Mouse (Mus musculus) CD4-positive, CD25-positive, alpha-beta regulatory T cell, adult 2 months (primary cell): ENCODE data around the gene Gm45062.

ENCODE experiments used
- DNase-seq: peaks from one replicate; pipeline ENCODE4 v3.0.0-alpha.2; 2012; ENCODE audit warnings: low read depth, low spot score

Gene Gm45062

GRCm38 (mm10) chr6:8368198-8368864 is 109.1 kb downstream of the Gm45062 start:
- DNase-seq = no peak

DNA sequence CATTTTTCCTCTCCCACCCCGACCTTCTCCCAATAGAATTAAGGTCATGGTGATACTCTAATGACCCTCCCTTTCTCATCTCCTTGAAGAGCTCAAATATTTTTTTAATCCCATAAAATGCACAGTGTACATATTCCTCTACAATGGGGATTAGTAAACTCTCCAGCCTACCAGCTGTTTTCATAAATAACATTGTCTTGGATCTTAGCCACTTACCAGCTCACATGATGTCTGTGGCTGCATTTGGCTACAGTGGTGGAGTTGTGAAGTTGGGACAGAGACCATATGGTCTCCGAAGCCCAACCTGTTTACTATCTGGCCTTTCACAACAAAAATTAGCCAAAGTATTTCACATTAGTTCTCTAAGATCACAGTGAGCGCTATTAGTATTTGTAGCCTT is 111.4 kb downstream of the Gm45062 start:
- no peak for DNase-seq

- no peak for DNase-seq
Observed at GRCm38 (mm10) chr6:8373051-8373450, 113.8 kb downstream of the Gm45062 start.

- DNase-seq = no peak
Observed at GRCm38 (mm10) chr6:8373851-8374250, 114.6 kb downstream of the Gm45062 start.

DNA sequence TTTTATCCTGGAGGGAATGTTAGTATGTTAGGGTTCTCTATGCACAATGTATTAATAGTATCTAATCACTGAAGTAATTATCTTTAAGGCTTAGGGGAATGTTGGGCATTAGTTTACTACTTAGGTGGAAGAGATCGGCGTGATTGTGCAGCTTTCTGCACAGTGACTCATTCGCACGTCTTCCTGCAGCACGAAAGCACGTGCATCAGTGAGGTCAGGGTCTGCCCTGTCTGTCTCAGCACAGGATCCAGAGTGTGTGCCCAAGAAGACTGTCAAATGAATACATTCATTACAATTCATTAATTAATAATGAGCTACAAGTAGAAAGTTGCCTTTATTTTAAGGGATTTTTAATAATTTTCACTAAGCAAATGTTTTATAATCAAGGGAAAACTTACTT is 115.0 kb downstream of the Gm45062 start:
- no peak for DNase-seq

GRCm38 (mm10) chr6:8374712-8375111 is 115.5 kb downstream of the Gm45062 start:
- no peak for DNase-seq

DNA sequence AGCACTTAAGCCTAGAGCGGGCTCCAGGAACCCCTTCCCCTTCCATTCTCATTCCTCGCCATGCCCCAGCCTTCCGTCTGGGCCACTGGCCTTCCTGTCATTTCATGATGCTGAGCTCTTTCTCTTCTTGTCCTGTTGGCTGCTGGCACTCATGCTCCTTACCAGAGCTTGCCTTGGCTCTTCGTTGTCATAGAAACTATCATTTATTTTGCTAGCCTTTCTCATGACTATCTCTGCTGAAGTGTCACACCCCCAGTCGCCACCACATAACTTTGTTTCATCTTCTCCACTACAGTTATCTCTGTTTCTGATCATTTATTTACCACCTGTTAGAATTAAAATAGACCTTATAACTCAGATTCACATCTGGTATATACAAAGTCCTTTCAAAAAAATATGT is 117.1 kb downstream of the Gm45062 start:
- peak; percentile 40 for DNase-seq

- DNase-seq = no peak
Observed at GRCm38 (mm10) chr6:8377667-8378066, 118.4 kb downstream of the Gm45062 start.

GRCm38 (mm10) chr6:8389307-8389706 is 130.1 kb downstream of the Gm45062 start:
- DNase-seq = no peak

DNA sequence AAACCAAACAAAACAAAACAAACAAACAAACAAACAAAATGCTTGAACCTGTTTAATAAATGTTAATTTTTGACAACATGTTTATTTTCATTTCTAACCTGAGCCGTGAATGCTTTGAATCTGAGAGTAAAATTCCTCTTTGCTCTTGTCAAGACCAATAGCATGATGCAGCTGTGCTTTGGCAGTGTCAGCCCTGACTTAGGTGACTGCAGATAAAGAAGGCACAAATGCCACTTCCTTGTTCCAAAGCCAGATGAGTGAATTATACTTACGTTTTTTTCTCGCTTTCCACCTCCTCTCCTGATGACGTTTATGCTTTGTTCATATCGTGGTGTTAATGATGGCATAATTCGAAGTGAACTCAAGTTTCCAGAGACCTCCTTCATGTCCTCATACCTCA is 131.0 kb downstream of the Gm45062 start:
- no peak for DNase-seq

DNA sequence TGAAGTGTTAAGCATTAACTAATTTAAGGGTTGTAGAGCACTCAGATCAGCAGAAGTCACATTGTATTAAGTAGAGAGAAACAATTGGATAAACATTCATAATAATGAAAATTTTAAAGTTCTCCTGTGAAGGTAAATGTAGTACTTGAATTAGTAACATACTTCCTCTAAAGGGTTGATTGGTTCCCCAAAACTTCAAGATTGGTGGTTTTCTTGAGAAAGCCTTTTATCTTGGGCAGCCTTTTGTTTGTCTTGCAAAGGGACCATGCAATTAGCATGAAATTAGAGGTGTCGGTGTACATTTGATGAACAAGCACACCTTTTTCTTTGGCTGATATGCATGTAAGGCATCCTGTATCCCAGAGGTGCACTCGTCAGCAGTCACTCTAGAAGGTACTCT is 131.7 kb downstream of the Gm45062 start:
- DNase-seq = no peak

- peak; percentile 6 for DNase-seq
Observed at GRCm38 (mm10) chr6:8393029-8393428, 133.8 kb downstream of the Gm45062 start.

GRCm38 (mm10) chr6:8394044-8394443 is 134.8 kb downstream of the Gm45062 start:
- DNase-seq = no peak

DNA sequence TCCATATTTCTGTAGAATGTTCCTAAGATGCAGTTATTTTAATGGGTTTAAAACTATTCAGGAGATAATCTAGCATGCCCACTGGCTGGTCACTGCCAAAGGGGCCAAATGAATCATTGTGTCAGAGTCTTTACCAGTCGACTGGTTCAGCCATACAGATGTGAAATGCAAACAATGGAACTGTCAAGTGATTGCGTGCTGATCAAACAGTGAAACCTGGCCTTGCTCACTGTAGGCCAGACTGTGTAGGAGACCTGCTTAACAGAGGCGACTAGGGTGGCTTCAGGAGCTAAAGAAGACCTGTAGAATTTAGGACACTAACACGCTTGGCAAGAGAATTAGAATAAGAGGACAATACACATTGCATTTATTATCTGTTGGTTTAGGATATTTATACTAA is 135.8 kb downstream of the Gm45062 start:
- no peak for DNase-seq

DNA sequence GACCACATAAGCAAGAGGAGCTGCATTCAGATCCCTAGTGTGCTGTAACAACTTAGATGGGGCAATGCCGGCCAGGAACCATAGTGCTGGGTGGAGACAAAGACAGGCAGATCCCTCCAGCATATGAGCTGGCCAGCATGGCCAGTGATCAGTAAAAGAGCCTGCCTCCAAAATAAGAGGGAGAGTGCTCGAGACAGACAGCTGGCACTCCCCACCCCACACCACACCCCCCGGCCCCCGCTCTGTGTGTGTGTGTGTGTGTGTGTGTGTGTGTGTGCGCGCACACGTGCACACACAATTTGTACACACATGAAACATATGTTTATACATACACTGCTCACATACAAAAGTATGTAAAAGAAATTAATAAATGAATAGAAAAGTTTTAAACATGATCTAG is 138.0 kb downstream of the Gm45062 start:
- DNase-seq = no peak

DNA sequence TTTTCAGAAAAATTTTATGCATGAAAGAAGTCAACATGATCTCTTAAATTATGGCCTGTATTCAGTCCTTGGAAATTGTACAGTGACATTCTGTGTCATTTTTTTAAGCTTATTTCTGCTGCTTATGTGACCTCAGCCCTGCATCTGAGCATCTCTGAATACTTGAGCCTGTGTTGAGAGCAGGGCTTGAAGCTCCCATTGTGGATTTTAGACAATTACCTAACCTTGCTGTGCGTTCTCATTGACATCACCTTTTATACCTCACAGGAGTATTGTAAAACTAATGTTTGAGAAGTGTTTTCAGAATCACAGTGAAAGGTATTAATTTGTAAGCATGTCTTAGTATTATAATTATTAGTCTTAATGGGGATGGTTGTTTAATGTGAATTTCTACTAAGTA is 140.5 kb downstream of the Gm45062 start:
- DNase-seq = no peak

DNA sequence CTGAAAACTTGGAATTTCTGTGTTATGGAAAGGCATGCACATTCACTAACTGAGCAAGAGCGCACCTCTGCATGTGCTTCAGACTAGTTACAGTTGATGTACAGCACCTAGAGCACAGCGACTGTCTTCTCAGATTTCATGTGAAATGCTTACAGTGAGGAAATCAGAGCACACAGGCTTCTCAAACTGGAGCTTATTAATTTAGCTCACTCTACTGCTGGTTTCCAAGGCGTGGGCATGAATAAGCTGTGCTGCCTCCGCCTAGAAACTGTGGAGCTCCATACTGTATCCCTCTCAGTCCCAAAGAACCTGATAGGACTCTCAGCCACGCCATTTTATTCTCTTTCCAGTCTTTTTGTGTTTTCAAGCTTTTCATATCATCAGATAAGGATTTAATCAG is 143.9 kb downstream of the Gm45062 start:
- no peak for DNase-seq

- DNase-seq = no peak
Observed at GRCm38 (mm10) chr6:8405844-8406243, 146.6 kb downstream of the Gm45062 start.

DNA sequence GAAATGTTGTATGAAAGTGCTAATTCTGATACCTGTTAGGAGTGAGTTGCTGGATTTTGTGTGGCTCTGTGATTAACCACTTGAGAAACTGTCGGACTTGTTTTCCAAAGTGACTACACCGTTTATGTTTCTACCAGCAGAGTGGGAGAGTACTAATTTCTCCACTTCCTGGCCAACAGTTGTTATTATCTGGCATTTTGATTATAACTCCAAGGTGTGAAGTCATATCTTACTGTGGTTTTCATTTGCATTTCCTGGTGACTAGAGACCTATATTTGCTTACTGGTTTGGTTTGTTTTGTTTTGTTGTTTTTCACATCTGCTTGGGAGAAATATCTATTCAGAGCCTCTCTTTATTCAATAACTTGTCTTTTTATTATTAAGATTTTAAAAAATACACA is 149.1 kb downstream of the Gm45062 start:
- no peak for DNase-seq

- no peak for DNase-seq
Observed at GRCm38 (mm10) chr6:8409865-8410264, 150.6 kb downstream of the Gm45062 start.

DNA sequence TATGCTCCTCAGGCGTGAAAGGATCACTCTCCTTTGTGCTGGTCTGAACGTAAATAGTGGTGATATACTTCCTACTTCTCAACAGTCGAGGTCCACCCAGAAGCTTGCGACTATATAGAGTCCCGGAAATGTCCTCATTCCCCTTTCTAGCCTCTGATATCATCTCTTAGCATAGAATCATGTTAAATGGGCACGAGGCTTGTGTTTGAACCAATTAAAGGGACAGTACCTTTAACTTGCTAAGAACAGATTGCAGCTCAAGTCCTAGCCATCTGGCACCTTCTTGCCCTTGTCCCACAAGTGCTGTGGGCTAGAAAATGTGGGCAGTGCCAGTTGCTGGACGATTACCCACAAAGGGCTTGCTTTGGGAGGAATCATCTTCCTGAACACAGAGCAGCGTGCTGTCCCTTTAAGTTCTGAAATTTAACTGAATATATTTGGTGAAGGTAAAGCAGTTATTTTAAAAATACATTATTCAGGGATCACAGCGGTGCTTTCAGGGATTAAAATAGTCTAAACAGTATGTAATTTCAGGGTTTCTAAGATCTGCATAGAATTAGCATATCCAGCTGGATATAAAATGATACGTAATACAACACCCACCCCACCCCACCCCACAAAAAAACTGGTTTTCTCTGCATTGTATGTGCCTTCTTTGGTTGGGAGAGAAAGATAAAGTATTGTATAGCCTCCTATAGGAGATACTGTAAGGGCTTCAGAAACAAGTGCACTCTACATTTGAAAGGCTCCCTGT is 153.8 kb downstream of the Gm45062 start:
- DNase-seq = no peak

DNA sequence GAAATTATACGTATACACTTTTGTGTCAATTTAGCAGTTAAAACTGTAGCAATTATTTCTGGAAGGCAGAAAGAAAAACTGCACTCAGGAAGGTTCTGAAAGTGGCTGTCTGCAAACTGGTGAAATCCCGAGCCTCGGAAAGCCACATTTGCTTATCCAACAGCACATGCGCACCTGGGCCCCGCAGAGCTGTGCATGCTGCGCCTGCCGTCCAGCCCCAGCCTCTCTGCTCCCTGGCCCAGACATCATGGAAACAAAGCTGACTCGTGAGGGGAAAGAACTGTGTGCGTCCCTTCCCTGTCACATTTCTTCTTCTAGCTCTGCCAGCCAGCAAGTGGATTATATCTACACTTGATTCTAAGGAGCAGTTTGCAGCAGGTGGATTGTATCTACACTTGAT is 154.8 kb downstream of the Gm45062 start:
- DNase-seq = no peak

DNA sequence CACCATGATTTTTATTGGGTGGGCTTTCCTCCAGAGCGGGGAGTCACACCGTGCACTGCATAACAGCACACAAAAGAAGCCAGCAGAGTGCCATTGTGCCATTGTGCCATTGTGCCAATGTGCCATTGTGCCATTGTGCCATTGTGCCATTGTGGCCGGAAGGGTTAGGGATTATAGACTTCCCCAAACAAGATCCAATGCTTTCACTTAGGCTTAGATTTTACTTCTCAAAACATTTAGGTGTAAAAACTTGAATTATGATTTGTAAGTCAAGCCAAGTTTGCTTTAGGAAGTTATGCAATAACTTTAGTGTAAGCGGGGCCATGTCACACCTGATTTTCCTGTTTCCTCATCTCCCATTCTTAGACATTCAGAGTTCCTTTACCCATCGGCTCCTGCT is 156.6 kb downstream of the Gm45062 start:
- no peak for DNase-seq
